Mouse (Mus musculus) kidney, postnatal 10 days (tissue): ENCODE measurements around the gene Atp6ap2.
"Not testable (repeated sequence)": the region's sequence is repeated elsewhere in the genome, so short reads cannot be mapped to it uniquely, and the experiment has no call there.

Source experiments
- DNase-seq: peaks from one replicate; pipeline ENCODE4 v3.0.0; 2021; ENCODE audit warnings: mixed read lengths

Gene Atp6ap2

GRCm38 (mm10) chrX:12587192-12587957, at the start of gene Atp6ap2:
Gene Atp6ap2, plus strand, starts transcription at chrX:12587801.
- DNase-seq: peak; percentile 94

GRCm38 (mm10) chrX:12544417-12544816, 43.2 kb upstream of the Atp6ap2 start:
- DNase-seq: no peak

GRCm38 (mm10) chrX:12557086-12557485, 30.5 kb upstream of the Atp6ap2 start:
- DNase-seq: no peak

- DNase-seq: peak; percentile 5
These were observed 16.2 kb upstream of the Atp6ap2 start for GRCm38 (mm10) chrX:12571407-12571806.

- no peak for DNase-seq
These were observed 9.7 kb upstream of the Atp6ap2 start for GRCm38 (mm10) chrX:12577936-12578335.

GRCm38 (mm10) chrX:12578339-12578868, 9.2 kb upstream of the Atp6ap2 start:
- DNase-seq: no peak

GRCm38 (mm10) chrX:12583261-12583660, 4.3 kb upstream of the Atp6ap2 start:
- DNase-seq: no peak

GRCm38 (mm10) chrX:12587958-12588355, 356 bp downstream of the Atp6ap2 start:
- DNase-seq: no peak

GRCm38 (mm10) chrX:12591401-12591943, 3.9 kb downstream of the Atp6ap2 start:
- no peak for DNase-seq

- DNase-seq: peak; percentile 7
These were observed 4.4 kb downstream of the Atp6ap2 start for GRCm38 (mm10) chrX:12592011-12592410.

- no peak for DNase-seq
These were observed 6.2 kb downstream of the Atp6ap2 start for GRCm38 (mm10) chrX:12593824-12594223.

GRCm38 (mm10) chrX:12610541-12610940, 22.9 kb downstream of the Atp6ap2 start:
- DNase-seq: not testable (repeated sequence)

GRCm38 (mm10) chrX:12611211-12611610, 23.6 kb downstream of the Atp6ap2 start:
- DNase-seq: no peak

GRCm38 (mm10) chrX:12612360-12612759, 24.8 kb downstream of the Atp6ap2 start:
- DNase-seq: not testable (repeated sequence)

- no peak for DNase-seq
These were observed 37.5 kb downstream of the Atp6ap2 start for GRCm38 (mm10) chrX:12625131-12625530.

GRCm38 (mm10) chrX:12644976-12645375, 57.4 kb downstream of the Atp6ap2 start:
- DNase-seq: no peak

- no peak for DNase-seq
These were observed 58.1 kb downstream of the Atp6ap2 start for GRCm38 (mm10) chrX:12645531-12646304.

- DNase-seq: no peak
These were observed 64.3 kb downstream of the Atp6ap2 start for GRCm38 (mm10) chrX:12651906-12652305.

- DNase-seq: no peak
These were observed 66.3 kb downstream of the Atp6ap2 start for GRCm38 (mm10) chrX:12653879-12654278.
